21 mouse cellular contexts compared by ENCODE assay signal in genomic region chr2:155961862-155962261, GRCm38 (mm10). TPM values are rescaled to one million over a fixed set of nuclear protein-coding genes. Genes with fewer than 3 reads are reported as not detected.
"Had no signal": no experiment of that assay in that cellular context is flagged by ENCODE, and none has a peak within 500 bp of the region (broad histone marks: within the 10 kb centered on the region; RNA-seq: fewer than 3 reads in every experiment).

No protein-coding gene starts in this region.

- H3K4me3 ChIP-seq: layer of hippocampus, adult 2 months; limb, embryonic 12.5 days; midbrain, embryonic 13.5 days; neural tube, embryonic 15.5 days had no signal

- ATAC-seq: lung, postnatal 0 days; midbrain, embryonic 13.5 days had no signal

- H3K27me3 ChIP-seq: limb, embryonic 12.5 days; midbrain, embryonic 13.5 days; neural tube, embryonic 15.5 days had no signal

- H3K9me3 ChIP-seq: limb, embryonic 12.5 days; midbrain, embryonic 13.5 days; neural tube, embryonic 15.5 days had no signal

- H3K4me2 ChIP-seq: limb, embryonic 12.5 days; midbrain, embryonic 13.5 days; neural tube, embryonic 15.5 days had no signal

- H3K9ac ChIP-seq: limb, embryonic 12.5 days; liver, embryonic 14.5 days; midbrain, embryonic 13.5 days; neural tube, embryonic 15.5 days had no signal

- H3K27ac ChIP-seq: layer of hippocampus, adult 2 months; limb, embryonic 12.5 days; liver, embryonic 14.5 days; midbrain, embryonic 13.5 days; neural tube, embryonic 15.5 days had no signal

- H3K4me1 ChIP-seq: limb, embryonic 12.5 days had no signal

- DNase-seq: kidney, adult 18-20 months; kidney, postnatal 10 days; kidney, postnatal 4 days; liver; lung, adult 2 months; lung, postnatal 36 days; right cerebral cortex, adult 18-20 months; right cerebral cortex, postnatal 25 days; thymus, postnatal 4 days had no signal

RNA-seq across cellular contexts. Expression of gene Gdf5, which starts 16.7 kb away (rescaled TPM):
- total RNA-seq: megakaryocyte progenitor cell, adult 5-6 weeks; monocyte, adult 5-6 weeks had no signal
- polyA plus RNA-seq: small intestine, adult 2 months had no signal

RNA-seq across cellular contexts. Expression of gene Gm15557, which starts 21.3 kb away (rescaled TPM):
- total RNA-seq: layer of hippocampus, adult 2 months; layer of hippocampus, postnatal 10 days; megakaryocyte progenitor cell, adult 5-6 weeks; monocyte, adult 5-6 weeks had no signal
- polyA plus RNA-seq: kidney, embryonic 14.5 days; liver, embryonic 14.5 days; lung, adult 2 months; lung, postnatal 0 days; midbrain, embryonic 13.5 days; neural tube, embryonic 15.5 days; small intestine, adult 2 months; stomach, embryonic 16.5 days had no signal

RNA-seq across cellular contexts. Expression of gene 6430550D23Rik, which starts 45.9 kb away (rescaled TPM):
- total RNA-seq: monocyte, adult 5-6 weeks had no signal
